Mouse (Mus musculus) erythroblast, embryonic 14.5 days (primary cell): ENCODE results near the gene Supt3.

Source experiments
- GATA1 ChIP-seq: IDR thresholded peaks from 2 replicates; pipeline ENCODE4 v1.6.1; 2012; ENCODE audit warnings: low read length, inconsistent platforms, mixed read lengths
- TAL1 ChIP-seq: IDR thresholded peaks from 3 replicates; pipeline ENCODE4 v1.6.1; 2012; ENCODE audit warnings: low read length, inconsistent platforms, mixed read lengths

GRCm38 (mm10) chr17:45158171-45158691 is 381.3 kb downstream of the Supt3 start:
- no peak for TF ChIP-seq GATA1
- no peak for TF ChIP-seq TAL1
